Mouse (Mus musculus): ENCODE measurements around the gene Cldn34c2.
"Not testable (repeated sequence)": the region's sequence is repeated elsewhere in the genome, so short reads cannot be mapped to it uniquely, and the experiment has no call there.

The Cldn34c2 gene

GRCm38 (mm10) chrX:123581400-123581799 lies at the start of gene Cldn34c2:
Gene Cldn34c2, plus strand, starts transcription at chrX:123581700.
- not testable (repeated sequence) for DNase-seq (ENCODE audit: low spot score)

GRCm38 (mm10) chrX:123551378-123551777 lies 30.1 kb upstream of the Cldn34c2 start:
- not testable (repeated sequence) for DNase-seq (ENCODE audit: low spot score)

- DNase-seq (ENCODE audit: low spot score): peak; percentile 28
These were observed 30.8 kb downstream of the Cldn34c2 start for GRCm38 (mm10) chrX:123612158-123612828.

Data from adipocyte (in vitro differentiated cells).